Mouse (Mus musculus) megakaryocyte, embryonic 14.5 days (primary cell): Measurements from ENCODE around the gene Slit2.

Experiments used
- FLI1 ChIP-seq: IDR thresholded peaks from 2 replicates; pipeline ENCODE4 v1.6.1; 2012; ENCODE audit warnings: low read length, inconsistent platforms, mixed read lengths
- GATA1 ChIP-seq: IDR thresholded peaks from 3 replicates; pipeline ENCODE4 v1.6.1; 2012; ENCODE audit warnings: mixed read lengths, low read length, inconsistent platforms, borderline replicate concordance

DNA sequence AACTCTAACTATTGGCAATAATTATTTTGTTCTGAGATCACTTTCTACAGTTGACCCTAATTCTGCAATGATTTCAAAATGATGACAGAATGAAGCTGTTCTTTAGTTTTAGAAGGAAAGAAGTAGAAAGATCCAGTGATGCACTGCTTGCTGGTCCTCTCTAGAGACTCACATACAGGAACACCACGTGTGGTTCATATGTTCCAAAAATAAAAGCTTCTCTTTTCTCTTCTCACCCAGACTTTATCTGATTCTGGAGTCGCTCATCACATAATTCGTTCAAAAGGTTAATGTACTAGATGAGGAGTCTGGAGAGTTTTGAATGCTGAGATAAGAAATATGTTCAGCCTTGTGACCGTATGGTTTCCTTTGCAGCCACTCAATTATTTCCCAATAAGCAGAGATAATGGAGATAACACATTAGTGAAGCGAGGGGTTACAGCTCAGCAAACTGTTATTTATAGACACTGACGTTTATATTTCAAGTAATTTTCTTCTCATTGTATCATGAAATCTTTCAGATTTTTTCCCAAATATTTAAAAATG lies 332.2 kb downstream of the Slit2 start:
- no peak for TF ChIP-seq GATA1
- no peak for TF ChIP-seq FLI1
